Mouse (Mus musculus) forebrain, embryonic 11.5 days (tissue): ENCODE measurements around the gene Anapc10. TPM values are rescaled to one million over a fixed set of nuclear protein-coding genes. Genes with fewer than 3 reads are reported as not detected.
A peak's percentile ranks its signal among the peaks of the same experiment; 100 is the strongest.
"Not testable (repeated sequence)": the region's sequence is repeated elsewhere in the genome, so short reads cannot be mapped to it uniquely, and the experiment has no call there.

Source experiments
- ATAC-seq: fragments of 200-750 bp; cut with Nextera tagmentation; replicated peaks from 2 replicates; pipeline ENCODE4 v1.8.0; 2017; ENCODE audit warnings: moderate TSS enrichment; ENCODE audit not compliant: low FRiP score
- DNase-seq: peaks from one replicate; pipeline ENCODE4 v3.0.0-alpha.2; 2017; ENCODE audit warnings: low spot score
- H3K27ac ChIP-seq: fragments of 300-500 bp; sonication (generic); 2 replicates; pipeline ENCODE4 v1.5.1; 2014; ENCODE audit warnings: low read depth, low read length
- H3K27me3 ChIP-seq: fragments of 300-500 bp; sonication (generic); 2 replicates; pipeline ENCODE4 v1.6.1; 2014; ENCODE audit warnings: mild to moderate bottlenecking, low read length, mixed read lengths; ENCODE audit not compliant: control insufficient read depth, insufficient read depth
- H3K36me3 ChIP-seq: fragments of 300-500 bp; sonication (generic); 2 replicates; pipeline ENCODE4 v1.6.1; 2014; ENCODE audit warnings: mild to moderate bottlenecking, low read length, moderate library complexity, mixed read lengths; ENCODE audit not compliant: control insufficient read depth, insufficient read depth
- H3K4me1 ChIP-seq: fragments of 300-500 bp; sonication (generic); replicated peaks from 2 replicates; pipeline ENCODE4 v1.6.1; 2014; ENCODE audit warnings: low read length, mixed read lengths; ENCODE audit not compliant: control insufficient read depth, insufficient read depth
- H3K4me2 ChIP-seq: fragments of 300-500 bp; sonication (generic); 2 replicates; pipeline ENCODE4 v1.6.1; 2014; ENCODE audit warnings: low read depth, mild to moderate bottlenecking, low read length, moderate library complexity, mixed read lengths; ENCODE audit not compliant: severe bottlenecking
- H3K4me3 ChIP-seq: fragments of 300-500 bp; sonication (generic); 2 replicates; pipeline ENCODE4 v1.5.1; 2014; ENCODE audit warnings: low read depth, low read length
- H3K9ac ChIP-seq: fragments of 300-500 bp; sonication (generic); 2 replicates; pipeline ENCODE4 v1.6.1; 2014; ENCODE audit warnings: low read length
- H3K9me3 ChIP-seq: fragments of 300-500 bp; sonication (generic); 2 replicates; pipeline ENCODE4 v1.6.1; 2016; ENCODE audit warnings: low read length, mixed read lengths; ENCODE audit not compliant: control insufficient read depth
- WGBS: fragments of 180-500 bp; shearing (Covaris S2); extraction: QIAGEN DNeasy Blood & Tissue Kit; methylation state at CpG from one replicate; pipeline ENCODE4 v1.1.7; 2014; 5-methylcytosine and 5-hydroxymethylcytosine counted together
- polyA plus RNA-seq: library from polyadenylated mRNA; unstranded; fragments of >200 nt; fragmentation: Nextera tagmentation; extraction: Ambion mirVana; gene quantifications from 2 replicates; pipeline ENCODE4 v1.2.1, GENCODE M21; 2014

The Anapc10 gene
- 42.2 and 43.0 TPM in 2 replicates for polyA plus RNA-seq

- no peaks in the 10 kb centered on the region for H3K9me3 ChIP-seq
- H3K27ac ChIP-seq: peak within 1 kb of the TSS; percentile 57
- ATAC-seq: peak; percentile 98
- no peaks in the 10 kb centered on the region for H3K27me3 ChIP-seq
- no peaks in the 10 kb centered on the region for H3K36me3 ChIP-seq
- 0% methylated on average over 71 of the region's 73 CpGs for WGBS
- peak within 1 kb of the TSS; percentile 73 for H3K4me2 ChIP-seq
- peak; percentile 98 for DNase-seq
- H3K4me1 ChIP-seq: no peaks in the 10 kb centered on the region
- peak within 1 kb of the TSS; percentile 90 for H3K9ac ChIP-seq
- H3K4me3 ChIP-seq: peak within 1 kb of the TSS; percentile 89
These were observed at the start of gene Anapc10, which contains the start of gene Abce1 for GRCm38 (mm10) chr8:79711064-79711961. Anapc10 (plus strand) TSS chr8:79711820. Abce1 (minus strand) TSS chr8:79711740.

DNA sequence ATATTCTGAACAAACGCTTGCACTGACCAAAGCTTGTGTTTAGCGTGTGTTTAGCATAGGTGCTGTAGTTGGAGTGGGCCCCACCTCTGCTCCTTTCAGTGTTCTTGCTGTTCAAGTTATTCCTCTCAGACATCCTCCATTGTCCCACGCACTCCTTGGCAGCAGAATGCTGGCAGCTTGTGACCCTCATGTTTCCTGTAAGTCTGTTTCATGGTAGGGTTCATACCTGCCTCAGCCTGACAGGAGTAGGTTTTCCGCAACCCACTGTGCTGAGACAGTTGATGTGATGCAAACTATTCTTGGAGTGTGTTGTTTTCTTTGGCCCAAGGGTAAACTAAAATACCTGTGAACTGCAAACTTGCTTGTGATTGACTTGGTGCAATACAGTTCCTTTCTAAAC is 35.2 kb upstream of the Anapc10 start:
- no peak overlapping the region for H3K4me3 ChIP-seq
- peaks cover 3% of the 10 kb centered on the region; the same call in 1 of the 2 replicates for H3K36me3 ChIP-seq
- H3K27me3 ChIP-seq: no peaks in the 10 kb centered on the region
- no peak overlapping the region for H3K4me2 ChIP-seq
- WGBS: 90% methylated on average over 4 of the region's 4 CpGs
- no peak overlapping the region for H3K9ac ChIP-seq
- DNase-seq: no peak
- no peak for ATAC-seq
- H3K27ac ChIP-seq: no peak overlapping the region
- H3K4me1 ChIP-seq: no peaks in the 10 kb centered on the region
- no peaks in the 10 kb centered on the region for H3K9me3 ChIP-seq

DNA sequence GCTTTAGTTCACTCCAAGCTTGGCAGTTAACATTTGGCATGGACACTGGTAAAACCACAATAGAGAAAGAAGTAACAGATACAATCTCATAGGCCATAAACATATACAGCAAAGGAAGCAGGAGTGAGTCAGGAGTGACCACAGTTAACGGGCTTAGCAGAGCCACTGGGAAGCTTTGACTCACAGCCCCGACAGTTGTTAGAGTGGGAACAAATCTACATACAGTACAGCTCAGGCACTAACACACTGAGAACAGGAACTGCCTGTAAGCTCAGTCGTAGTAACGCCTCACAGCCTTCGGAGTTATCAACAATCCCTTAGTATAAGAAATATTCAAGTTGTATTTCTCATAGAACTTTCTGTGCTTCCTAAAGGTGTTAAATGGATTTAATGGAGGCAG is 32.6 kb upstream of the Anapc10 start:
- H3K36me3 ChIP-seq: no peaks in the 10 kb centered on the region; the same call in 1 of the 2 replicates
- no peaks in the 10 kb centered on the region for H3K4me1 ChIP-seq
- H3K27me3 ChIP-seq: no peaks in the 10 kb centered on the region
- H3K4me2 ChIP-seq: no peak overlapping the region
- ATAC-seq (no peak), DNase-seq (no peak)
- H3K9ac ChIP-seq: no peak overlapping the region
- H3K27ac ChIP-seq: no peak overlapping the region
- H3K4me3 ChIP-seq: no peak overlapping the region
- H3K9me3 ChIP-seq: no peaks in the 10 kb centered on the region
- 77% methylated on average over 5 of the region's 5 CpGs for WGBS

DNA sequence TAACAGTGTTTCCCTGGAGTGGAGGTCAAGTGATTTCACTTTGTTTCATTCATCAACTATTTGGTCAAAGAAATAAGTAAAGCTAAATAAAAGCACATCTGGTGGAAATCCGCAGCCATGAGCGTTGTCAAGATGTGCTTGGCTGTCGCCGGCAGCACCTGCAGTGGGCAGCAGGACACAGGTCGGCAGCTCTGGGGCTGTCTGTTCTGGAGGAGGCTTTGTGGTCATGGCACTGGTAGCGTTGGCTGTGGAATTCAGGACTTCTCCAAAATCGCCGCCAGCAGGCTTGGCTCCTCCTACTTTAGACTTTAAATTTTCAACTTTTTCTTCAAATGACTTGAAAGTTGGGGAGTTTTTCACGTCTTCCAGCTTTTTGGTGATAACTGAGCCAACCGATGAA is 31.5 kb upstream of the Anapc10 start:
- not testable (repeated sequence) for H3K9ac ChIP-seq, H3K4me3 ChIP-seq, H3K9me3 ChIP-seq, H3K4me1 ChIP-seq, H3K27ac ChIP-seq, H3K36me3 ChIP-seq, ATAC-seq, H3K27me3 ChIP-seq, H3K4me2 ChIP-seq, DNase-seq
- 60% methylated on average over 10 of the region's 10 CpGs for WGBS

- ATAC-seq: peak; percentile 67
- WGBS: 13% methylated on average over 34 of the region's 34 CpGs
- H3K27ac ChIP-seq: no peak overlapping the region
- peak; percentile 55 for DNase-seq
- H3K4me1 ChIP-seq: no peaks in the 10 kb centered on the region
- H3K9me3 ChIP-seq: no peaks in the 10 kb centered on the region
- H3K36me3 ChIP-seq: no peaks in the 10 kb centered on the region; the same call in 1 of the 2 replicates
- H3K27me3 ChIP-seq: no peaks in the 10 kb centered on the region
- 0 out of 2 replicates have a peak overlapping the region, but pooled peaks have one; percentile 5 for H3K4me3 ChIP-seq
- H3K9ac ChIP-seq: no peak overlapping the region
- peak overlapping the region; percentile 32; the same call in 1 of the 2 replicates for H3K4me2 ChIP-seq
These were observed 31.1 kb upstream of the Anapc10 start for GRCm38 (mm10) chr8:79680555-79680954.

- no peaks in the 10 kb centered on the region for H3K27me3 ChIP-seq
- WGBS: 43% methylated on average over 2 of the region's 2 CpGs
- no peaks in the 10 kb centered on the region for H3K9me3 ChIP-seq
- peak overlapping the region; percentile 32; the same call in 1 of the 2 replicates for H3K4me2 ChIP-seq
- H3K36me3 ChIP-seq: no peaks in the 10 kb centered on the region; the same call in 1 of the 2 replicates
- DNase-seq (no peak), ATAC-seq (peak; percentile 70; the same call in 1 of the 2 replicates)
- no peaks in the 10 kb centered on the region for H3K4me1 ChIP-seq
- no peak overlapping the region for H3K4me3 ChIP-seq
- no peak overlapping the region for H3K9ac ChIP-seq
- H3K27ac ChIP-seq: no peak overlapping the region
These were observed 30.7 kb upstream of the Anapc10 start for GRCm38 (mm10) chr8:79680965-79681364.

DNA sequence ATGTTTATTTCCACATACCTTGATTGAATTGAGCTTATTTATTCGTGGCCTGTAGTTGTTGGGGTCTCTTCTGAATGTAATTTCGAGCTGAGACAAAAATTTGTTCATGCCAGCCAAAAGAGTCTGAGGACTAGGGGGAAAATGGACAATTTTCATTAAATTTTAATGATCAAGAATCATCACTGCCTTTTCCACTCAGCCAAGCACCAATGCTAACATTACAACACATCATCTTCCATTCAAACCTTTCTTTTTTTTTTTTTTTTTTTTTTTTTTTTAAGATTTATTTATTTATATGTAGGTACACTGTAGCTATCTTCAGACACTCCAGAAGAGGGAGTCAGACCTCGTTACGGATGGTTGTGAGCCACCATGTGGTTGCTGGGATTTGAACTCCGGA is 25.7 kb upstream of the Anapc10 start:
- not testable (repeated sequence) for H3K4me3 ChIP-seq
- peaks cover 14% of the 10 kb centered on the region for H3K36me3 ChIP-seq
- 98% methylated on average over 5 of the region's 5 CpGs for WGBS

GRCm38 (mm10) chr8:79692531-79692930 is 19.1 kb upstream of the Anapc10 start:
- H3K4me2 ChIP-seq: no peak overlapping the region
- H3K27me3 ChIP-seq: no peaks in the 10 kb centered on the region
- H3K9ac ChIP-seq: no peak overlapping the region
- H3K27ac ChIP-seq: no peak overlapping the region
- no peak overlapping the region for H3K4me3 ChIP-seq
- WGBS: 92% methylated on average over 2 of the region's 2 CpGs
- no peak for DNase-seq
- H3K9me3 ChIP-seq: no peaks in the 10 kb centered on the region
- ATAC-seq: no peak
- peaks cover 8% of the 10 kb centered on the region; the same call in 1 of the 2 replicates for H3K36me3 ChIP-seq
- no peaks in the 10 kb centered on the region for H3K4me1 ChIP-seq

More for the DNA sequence above, 25.7 kb upstream of the Anapc10 start:
- H3K9ac ChIP-seq, DNase-seq, H3K4me2 ChIP-seq, H3K9me3 ChIP-seq, ATAC-seq, H3K27ac ChIP-seq, H3K27me3 ChIP-seq, H3K4me1 ChIP-seq: not testable (repeated sequence)
